Mouse (Mus musculus) skeletal muscle tissue, adult 2 months (tissue): ENCODE measurements around the gene Aldh3a2.
"Not testable (repeated sequence)": the region's sequence is repeated elsewhere in the genome, so short reads cannot be mapped to it uniquely, and the experiment has no call there.

ENCODE experiments used
- DNase-seq: peaks from one replicate; pipeline ENCODE4 v3.0.0-alpha.2; 2012; ENCODE audit warnings: low read depth, low spot score

Aldh3a2 gene

DNA sequence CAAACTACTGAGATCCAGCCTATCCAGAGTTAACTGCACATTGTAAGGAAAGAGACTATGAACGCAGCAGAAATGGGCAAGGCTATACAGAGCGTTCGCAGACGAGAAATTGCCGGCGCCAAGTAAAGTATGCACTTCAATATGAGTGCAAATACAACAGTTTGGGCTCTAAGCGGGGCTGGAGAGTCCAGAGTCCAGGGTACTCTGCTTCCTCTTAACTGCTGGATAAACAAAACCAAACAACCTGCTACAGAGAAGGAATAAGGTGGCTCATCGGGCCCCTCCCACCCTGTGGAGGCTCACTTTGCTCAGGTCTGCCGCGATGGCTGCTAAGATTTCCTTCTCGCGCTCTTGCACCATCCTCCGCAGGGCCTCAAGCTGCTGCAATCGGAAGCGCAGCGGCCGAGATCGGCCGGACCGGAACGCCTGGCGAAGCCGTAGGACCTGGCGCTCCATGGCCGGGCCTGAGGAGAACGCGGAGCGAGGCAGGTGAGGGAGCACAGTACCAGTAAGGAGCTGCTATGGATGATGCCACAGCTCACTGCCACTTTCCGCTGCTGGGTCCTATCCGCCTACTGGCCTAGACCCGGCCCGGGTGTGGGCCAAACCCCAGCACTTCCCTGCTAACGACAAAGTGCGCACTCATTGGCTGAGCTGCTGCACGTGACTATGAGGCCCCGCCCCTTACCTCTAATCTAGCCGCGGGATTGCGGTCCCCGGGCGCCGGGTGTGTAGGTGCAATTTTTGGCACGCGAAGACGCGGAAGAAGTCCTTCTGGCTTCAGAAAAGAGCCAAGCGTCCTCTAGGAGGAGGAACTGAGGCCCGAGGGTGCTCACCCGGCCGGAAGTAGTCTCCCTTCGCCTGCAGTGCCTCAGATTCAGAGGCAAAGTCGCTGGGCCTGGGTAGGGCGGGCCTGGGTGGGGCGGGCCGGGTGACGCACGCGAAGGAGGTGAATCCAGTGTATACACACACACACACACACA lies at the start of gene Aldh3a2:
Aldh3a2 (minus strand) TSS at position 914 of the 983 bp plus-strand sequence.
- peak; percentile 92 for DNase-seq

DNA sequence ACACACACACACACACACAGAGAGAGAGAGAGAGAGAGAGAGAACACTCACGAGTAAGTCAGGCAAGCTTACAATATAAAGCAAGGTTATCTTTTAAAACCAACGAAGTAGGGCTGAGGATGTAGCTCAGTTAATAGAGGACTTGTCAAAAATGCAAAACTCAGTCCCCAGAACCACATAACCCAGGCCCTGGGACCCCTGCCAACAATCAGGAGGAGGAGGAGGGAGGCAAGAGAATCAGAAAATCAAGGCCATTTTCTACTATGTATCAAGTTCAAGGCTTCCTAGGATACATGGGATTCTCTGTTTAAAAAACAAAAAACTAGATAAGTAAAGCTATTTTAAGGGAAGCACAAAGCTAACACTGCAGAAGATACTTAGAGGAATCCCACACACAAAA lies 49.6 kb upstream of the Aldh3a2 start:
- no peak for DNase-seq

DNA sequence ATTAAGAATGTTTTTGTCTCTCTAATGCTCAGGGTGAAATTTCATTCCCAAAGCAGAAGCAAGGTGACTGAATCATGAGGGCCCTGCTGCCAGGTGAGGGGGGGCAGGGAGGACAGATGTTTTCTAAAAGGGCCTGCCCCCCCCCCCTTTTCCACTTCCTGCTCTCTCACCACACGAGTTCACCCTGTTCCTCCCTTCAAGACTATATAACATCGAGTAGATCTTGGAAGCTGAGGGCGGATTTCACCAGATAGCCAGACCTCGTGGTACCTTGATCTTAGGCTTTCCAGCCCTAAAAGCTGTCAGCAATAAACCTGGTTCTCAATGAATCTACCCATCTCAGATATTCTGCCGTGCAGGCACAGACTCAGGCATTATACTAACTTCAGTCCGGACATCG lies 43.1 kb upstream of the Aldh3a2 start:
- DNase-seq: no peak

DNA sequence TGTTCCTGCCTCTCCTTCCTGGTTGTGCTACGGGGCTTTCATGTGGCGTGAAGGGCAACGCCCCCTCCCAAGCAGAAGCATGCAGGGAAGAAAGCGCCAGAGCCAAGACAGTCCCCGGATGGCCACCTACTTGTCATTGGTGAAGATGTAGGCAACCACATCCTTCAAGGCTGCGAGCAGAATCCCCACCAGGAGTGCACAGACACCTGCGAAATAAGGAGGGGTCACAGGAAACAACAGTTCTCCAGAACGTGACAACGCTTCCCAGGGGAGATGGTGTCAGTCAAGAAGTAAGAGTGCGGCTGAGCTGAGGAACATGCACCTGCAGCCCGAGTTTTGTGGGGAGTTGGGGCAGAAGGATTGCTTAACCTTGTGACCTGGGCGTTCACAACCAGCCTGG lies 42.6 kb upstream of the Aldh3a2 start:
- DNase-seq: no peak

- DNase-seq: no peak
Measured at GRCm38 (mm10) chr11:61307795-61308194, 40.5 kb upstream of the Aldh3a2 start.

DNA sequence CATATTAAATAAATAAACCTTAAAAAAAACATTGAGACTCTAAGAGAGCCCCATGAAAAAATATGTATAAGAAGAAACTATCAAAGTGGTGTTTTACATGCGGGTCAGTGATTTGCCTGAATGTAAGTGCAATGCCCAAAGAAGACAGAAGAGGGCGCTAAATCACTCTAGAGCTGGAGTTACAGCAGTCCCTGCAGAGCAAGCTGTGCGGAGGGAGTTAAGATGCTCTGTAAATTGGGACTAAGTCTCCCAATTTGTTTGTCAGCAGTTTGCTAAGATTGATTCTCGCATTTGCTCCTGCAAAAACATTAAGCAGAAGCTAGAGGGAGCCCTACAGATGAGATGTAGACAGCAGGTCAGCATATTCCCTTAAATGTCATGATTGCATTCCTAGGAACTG lies 38.1 kb upstream of the Aldh3a2 start:
- DNase-seq: peak; percentile 34

GRCm38 (mm10) chr11:61304535-61304934 lies 37.3 kb upstream of the Aldh3a2 start:
- not testable (repeated sequence) for DNase-seq

- peak; percentile 37 for DNase-seq
Measured at GRCm38 (mm10) chr11:61300716-61301392, 33.6 kb upstream of the Aldh3a2 start.

GRCm38 (mm10) chr11:61300205-61300604 lies 32.9 kb upstream of the Aldh3a2 start:
- no peak for DNase-seq

- DNase-seq: no peak
Measured at GRCm38 (mm10) chr11:61297901-61298300, 30.6 kb upstream of the Aldh3a2 start.

- DNase-seq: no peak
Measured at GRCm38 (mm10) chr11:61297326-61297725, 30.1 kb upstream of the Aldh3a2 start.

- DNase-seq: no peak
Measured at GRCm38 (mm10) chr11:61296556-61296955, 29.3 kb upstream of the Aldh3a2 start.

DNA sequence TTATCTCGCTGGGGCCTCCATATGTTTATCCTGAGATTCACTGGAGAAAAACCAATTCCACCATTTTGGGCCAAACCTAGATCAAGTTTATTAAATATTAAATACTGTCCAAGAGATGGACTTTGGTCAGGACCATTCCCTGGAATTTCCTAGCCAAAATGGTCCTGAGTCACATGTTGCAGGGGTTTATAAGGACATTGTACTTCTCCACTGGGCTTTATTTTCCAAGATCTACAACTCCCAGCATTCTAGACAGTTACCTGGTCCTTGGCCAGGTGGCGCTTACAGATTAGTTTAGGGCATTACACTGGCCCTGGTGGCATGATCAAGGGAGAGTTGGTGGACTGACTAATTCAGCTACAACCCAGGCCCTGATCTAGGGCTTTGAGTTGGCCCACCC lies 28.3 kb upstream of the Aldh3a2 start:
- no peak for DNase-seq

DNA sequence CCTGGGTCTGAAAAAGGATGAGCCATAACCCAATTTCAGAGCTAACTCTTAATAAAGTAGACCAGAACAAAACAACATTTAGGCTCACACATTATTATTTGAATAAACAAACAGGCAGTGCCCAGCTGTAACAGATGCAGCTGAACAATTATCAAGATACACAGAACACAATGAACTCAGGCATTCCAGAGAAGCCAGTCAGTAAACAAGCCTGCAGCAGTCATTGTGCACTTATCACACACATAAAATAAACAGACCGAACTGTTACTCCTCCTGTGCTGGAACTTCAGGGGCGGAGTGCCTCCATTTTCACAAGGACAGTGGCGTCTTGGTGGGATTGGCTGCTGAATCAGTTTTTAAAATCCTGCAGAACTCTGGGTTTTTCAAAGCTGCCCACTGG lies 27.2 kb upstream of the Aldh3a2 start:
- no peak for DNase-seq

DNA sequence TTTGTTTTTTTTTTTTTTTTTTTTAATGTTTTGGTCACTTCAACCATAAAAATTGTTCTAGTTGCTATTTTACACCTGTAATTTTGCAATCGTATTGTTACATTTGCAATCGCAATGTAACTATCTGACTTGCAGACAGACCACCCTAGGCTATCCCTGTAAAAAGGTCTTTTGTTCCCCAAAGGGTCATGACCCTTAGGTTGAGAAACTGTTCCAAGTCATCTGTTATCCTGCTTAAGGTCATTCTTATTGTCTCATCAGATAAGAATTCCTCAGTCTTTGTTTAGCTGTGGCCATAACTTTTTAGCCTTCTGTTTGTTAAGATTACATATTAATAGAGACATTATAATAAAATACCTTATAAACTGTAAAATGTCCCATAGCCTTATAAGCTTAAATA lies 26.0 kb upstream of the Aldh3a2 start:
- no peak for DNase-seq

DNA sequence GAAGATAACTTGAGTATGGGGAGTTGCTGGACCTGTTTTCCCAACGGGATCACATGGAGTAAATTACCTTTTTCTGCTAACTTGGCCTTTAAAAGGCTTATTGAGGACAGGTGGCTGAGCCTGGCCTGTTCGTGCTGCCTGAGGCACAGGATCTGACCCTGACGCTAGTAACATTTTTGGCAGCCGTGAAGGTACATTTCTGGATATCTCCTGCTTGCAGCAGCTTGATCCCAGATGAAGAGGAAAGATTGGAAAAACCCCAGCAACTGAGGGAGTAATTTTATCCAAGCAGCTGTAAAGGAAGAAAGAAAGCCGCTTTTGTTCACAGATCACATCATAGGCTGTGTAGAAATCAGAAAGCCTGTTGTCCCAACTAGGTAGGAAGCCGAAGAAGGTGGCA lies 17.1 kb upstream of the Aldh3a2 start:
- DNase-seq: peak; percentile 34

DNA sequence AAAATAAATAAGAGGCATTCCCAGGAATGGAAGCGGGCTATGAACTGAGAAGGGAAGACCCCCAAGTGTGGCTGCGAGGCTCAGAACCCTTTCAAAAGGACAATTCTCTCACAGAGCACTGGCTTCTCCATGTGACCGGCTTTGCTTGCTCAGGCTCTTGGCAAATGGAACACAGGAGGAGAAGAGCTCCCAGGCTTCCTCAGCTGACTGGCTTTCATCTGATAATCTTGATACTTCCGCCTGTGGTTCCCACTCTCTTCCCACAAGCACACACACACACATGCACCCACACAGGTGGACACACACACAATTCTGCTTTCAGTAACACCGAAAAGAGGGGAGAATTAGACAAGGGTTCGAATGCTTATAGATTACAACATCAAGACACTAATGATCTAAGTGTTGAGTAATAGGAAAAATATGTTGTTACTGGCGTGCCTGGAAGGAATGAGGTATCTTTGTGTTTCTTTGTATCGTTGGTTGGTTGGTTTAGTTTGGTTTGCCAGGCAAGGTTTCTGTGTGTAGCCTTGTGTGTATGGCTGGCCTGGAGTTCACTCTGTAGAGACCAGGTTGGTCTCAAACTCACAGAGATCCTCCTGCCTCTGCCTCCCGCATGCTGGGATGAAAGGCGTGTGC lies 16.3 kb upstream of the Aldh3a2 start:
- no peak for DNase-seq

GRCm38 (mm10) chr11:61278445-61279077 lies 11.3 kb upstream of the Aldh3a2 start:
- no peak for DNase-seq

GRCm38 (mm10) chr11:61277937-61278336 lies 10.7 kb upstream of the Aldh3a2 start:
- DNase-seq: no peak

GRCm38 (mm10) chr11:61276482-61276881 lies 9.2 kb upstream of the Aldh3a2 start:
- DNase-seq: no peak

DNA sequence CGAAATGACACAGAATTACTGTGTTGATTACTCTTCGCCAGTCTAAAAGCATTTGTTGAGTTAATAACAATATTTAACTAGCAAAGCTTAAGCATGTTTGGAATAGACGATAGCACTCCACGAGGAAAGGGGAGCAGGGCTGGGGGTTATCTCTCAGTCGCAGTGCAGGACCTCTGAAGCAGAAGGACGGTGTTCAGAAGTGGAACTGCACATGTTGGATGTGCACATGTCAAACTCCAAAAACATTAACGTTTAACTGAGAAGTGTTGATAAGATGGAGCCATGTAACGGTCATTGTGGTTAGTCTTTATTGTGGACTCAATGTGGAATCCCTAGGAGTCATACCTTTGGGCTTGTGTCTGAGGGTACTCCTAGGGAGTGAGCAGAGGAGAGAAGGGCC lies 7.8 kb upstream of the Aldh3a2 start:
- DNase-seq: no peak

- DNase-seq: no peak
Measured at GRCm38 (mm10) chr11:61274421-61274820, 7.2 kb upstream of the Aldh3a2 start.
